Comparison of ENCODE assay signal across 17 mouse cellular contexts in genomic region chr7:43625065-43625464, GRCm38 (mm10). TPM values are rescaled to one million over a fixed set of nuclear protein-coding genes. Genes with fewer than 3 reads are reported as not detected.
"Had no signal": no experiment of that assay in that cellular context is flagged by ENCODE, and none has a peak within 500 bp of the region (broad histone marks: within the 10 kb centered on the region; RNA-seq: fewer than 3 reads in every experiment).

No protein-coding gene starts in this region.

- H3K4me1 ChIP-seq: liver, embryonic 15.5 days had no signal

- H3K36me3 ChIP-seq: limb, embryonic 10.5 days; liver, embryonic 15.5 days; midbrain, embryonic 10.5 days had no signal

- H3K4me2 ChIP-seq: liver, embryonic 11.5 days; liver, embryonic 15.5 days; lung, embryonic 14.5 days had no signal

- H3K27ac ChIP-seq: left cerebral cortex, adult 2 months; limb, embryonic 10.5 days; liver, embryonic 15.5 days; midbrain, embryonic 10.5 days had no signal

- H3K9ac ChIP-seq: liver, embryonic 15.5 days; lung, embryonic 14.5 days had no signal

- H3K4me3 ChIP-seq: left cerebral cortex, adult 2 months; limb, embryonic 10.5 days; liver, embryonic 15.5 days; midbrain, embryonic 10.5 days had no signal

- DNase-seq: kidney, adult 18-20 months; kidney, postnatal 25 days; lung, embryonic 14.5 days; lung, postnatal 10 days; lung, postnatal 4 days; right cerebral cortex, adult 18-20 months; right cerebral cortex, postnatal 25 days; thymus, postnatal 36 days had no signal

- H3K27me3 ChIP-seq: liver, embryonic 15.5 days had no signal

- H3K9me3 ChIP-seq: limb, embryonic 10.5 days; liver, embryonic 15.5 days; midbrain, embryonic 10.5 days had no signal

RNA-seq across cellular contexts. Expression of gene Ceacam18, which starts 9.4 kb away (rescaled TPM):
- total RNA-seq: left cerebral cortex, adult 2 months; megakaryocyte, adult 5-6 weeks had no signal
- polyA plus RNA-seq: limb, embryonic 10.5 days; limb, embryonic 14.5 days; liver, embryonic 11.5 days; lung, embryonic 14.5 days; midbrain, embryonic 10.5 days had no signal

RNA-seq across cellular contexts. Expression of gene Zfp819, which starts 18.1 kb away (rescaled TPM):
- total RNA-seq: megakaryocyte, adult 5-6 weeks had no signal
- polyA plus RNA-seq: liver, embryonic 15.5 days; small intestine, adult 2 months; stomach, embryonic 16.5 days had no signal
